Mouse (Mus musculus) layer of hippocampus, adult 6 months (tissue): ENCODE data around the gene Paqr5. TPM values are rescaled to one million over a fixed set of nuclear protein-coding genes. Genes with fewer than 3 reads are reported as not detected.

Source experiments
- long read RNA-seq, 2 experiments: library from polyadenylated mRNA; unstranded; transcript quantifications; one replicate each; pipeline ENCODE4 v2.0.0; 2019 to 2020
- polyA plus RNA-seq: library from polyadenylated mRNA; unstranded; fragments of <200 nt; fragmentation: Nextera tagmentation; gene quantifications from 2 replicates; pipeline ENCODE4 v1.2.3, GENCODE M21; 2021

Paqr5 gene
- polyA plus RNA-seq, result 3.9 and 8.2 TPM in 2 replicates
- long read RNA-seq, experiment 1, transcript Paqr5-201 (8 exons, 3,566 nt), result major isoform, 7 of 10 reads
- long read RNA-seq, experiment 1, partial matches to known transcripts, result 1 of 10 reads
- long read RNA-seq, experiment 1, other reads (novel, unspliced or antisense), result 1 of 10 reads
- long read RNA-seq, experiment 2, transcript Paqr5-201 (8 exons, 3,566 nt), result major isoform, 18 of 22 reads
- long read RNA-seq, experiment 2, partial matches to known transcripts, result 0 of 22 reads
- long read RNA-seq, experiment 2, other reads (novel, unspliced or antisense), result 4 of 22 reads

GRCm38 (mm10) chr9:62026600-62026999 lies at the start of gene Paqr5:
Gene Paqr5, minus strand, starts transcription at chr9:62026856.

GRCm38 (mm10) chr9:61946623-61947401 lies 79.8 kb downstream of the Paqr5 start, which contains the start of gene Kif23:
Gene Kif23, minus strand, starts transcription at chr9:61946774.

GRCm38 (mm10) chr9:61914203-61914916 lies 112.3 kb downstream of the Paqr5 start, which contains the start of gene Rplp1:
Gene Rplp1, minus strand, starts transcription at chr9:61914542.

Other genes with a start within 250 kb of the Paqr5 start
- gene Rplp1, start 112.3 kb downstream of the Paqr5 start, polyA plus RNA-seq, result 3,662 and 4,164 TPM in 2 replicates
- 0.33 and 0.46 TPM in 2 replicates for gene Kif23, start 80.1 kb downstream of the Paqr5 start, polyA plus RNA-seq
- 7.6 and 7.9 TPM in 2 replicates for gene Glce, start 95.8 kb upstream of the Paqr5 start, polyA plus RNA-seq